Mouse (Mus musculus): Measurements from ENCODE around the gene Khdc1b. TPM values are rescaled to one million over a fixed set of nuclear protein-coding genes. Genes with fewer than 3 reads are reported as not detected.

Khdc1b gene
- total and polyA plus RNA-seq, 2 experiments from 2014 or later: not detected

GRCm38 (mm10) chr1:21428079-21428478, 44.7 kb downstream of the Khdc1b start:
- no peak for ATAC-seq
- no peak for DNase-seq (ENCODE audit: low spot score)
- no peak for TF ChIP-seq CTCF (IDR thresholded peaks at IDR 0.05; ENCODE audit: low read depth)
- H3K9me3 ChIP-seq (ENCODE audit: low read length): no peaks in the 10 kb centered on the region
- H3K4me3 ChIP-seq (ENCODE audit: low read length): no peak overlapping the region
- WGBS: 53% methylated on average over 4 of the region's 4 CpGs
- H3K36me3 ChIP-seq (ENCODE audit: insufficient read depth, low read length): no peaks in the 10 kb centered on the region
- no peaks in the 10 kb centered on the region for H3K4me1 ChIP-seq (ENCODE audit: insufficient read depth, low read length)
- H3K27me3 ChIP-seq (ENCODE audit: insufficient read depth, low read length): no peaks in the 10 kb centered on the region
- no peak overlapping the region for H3K4me2 ChIP-seq (ENCODE audit: low read depth, low read length)
- no peak overlapping the region for H3K27ac ChIP-seq
- no peak overlapping the region for H3K9ac ChIP-seq (replicated peaks; ENCODE audit: low read length)

DNA sequence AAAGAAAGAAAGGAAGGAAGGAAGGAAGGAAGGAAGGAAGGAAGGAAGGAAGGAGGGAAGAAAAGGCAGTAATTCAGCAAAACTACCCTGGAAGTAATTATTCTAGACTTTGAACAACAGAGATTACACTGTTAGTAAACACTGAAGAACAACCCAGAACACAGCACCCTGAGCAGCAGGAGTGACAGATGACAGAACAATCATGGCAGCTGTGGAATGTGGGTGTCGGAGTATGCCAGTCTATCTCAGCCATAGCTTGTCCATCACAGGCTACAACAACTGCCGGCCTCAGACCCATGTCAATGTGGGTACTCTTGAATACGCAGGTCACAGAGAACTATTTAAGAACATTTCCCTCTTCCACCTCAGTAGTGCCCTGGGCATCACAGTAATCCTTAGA, 48.3 kb downstream of the Khdc1b start:
- Histone ChIP-seq H3K36me3 (ENCODE audit: insufficient read depth, low read length) (no peaks in the 10 kb centered on the region), H3K27ac (no peak overlapping the region), H3K9me3 (ENCODE audit: low read length) (no peaks in the 10 kb centered on the region), H3K4me1 (ENCODE audit: insufficient read depth, low read length) (no peaks in the 10 kb centered on the region), H3K9ac (replicated peaks; ENCODE audit: low read length) (no peak overlapping the region), H3K4me3 (ENCODE audit: low read length) (no peak overlapping the region), H3K27me3 (ENCODE audit: insufficient read depth, low read length) (no peaks in the 10 kb centered on the region), H3K4me2 (ENCODE audit: low read depth, low read length) (no peak overlapping the region)
- ATAC-seq: no peak
- TF ChIP-seq CTCF (IDR thresholded peaks at IDR 0.05; ENCODE audit: low read depth): no peak
- no peak for DNase-seq (ENCODE audit: low spot score)
- WGBS: 87% methylated on average over 3 of the region's 3 CpGs

GRCm38 (mm10) chr1:21434853-21435252, 51.5 kb downstream of the Khdc1b start:
- no peak for DNase-seq (ENCODE audit: low spot score)
- H3K4me2 ChIP-seq (ENCODE audit: low read depth, low read length): no peak overlapping the region
- 61% methylated on average over 3 of the region's 3 CpGs for WGBS

More at GRCm38 (mm10) chr1:21434853-21435252, 51.5 kb downstream of the Khdc1b start:
- Histone ChIP-seq H3K27ac (no peak overlapping the region), H3K4me3 (ENCODE audit: low read length) (no peak overlapping the region), H3K9me3 (ENCODE audit: low read length) (no peaks in the 10 kb centered on the region), H3K4me1 (ENCODE audit: insufficient read depth, low read length) (no peaks in the 10 kb centered on the region), H3K27me3 (ENCODE audit: insufficient read depth, low read length) (no peaks in the 10 kb centered on the region), H3K36me3 (ENCODE audit: insufficient read depth, low read length) (no peaks in the 10 kb centered on the region), H3K9ac (replicated peaks; ENCODE audit: low read length) (no peak overlapping the region)
- ATAC-seq: no peak
- no peak for TF ChIP-seq CTCF (IDR thresholded peaks at IDR 0.05; ENCODE audit: low read depth)

Other genes with a start within 250 kb of the Khdc1b start
- gene Tmem14a, start 165.0 kb upstream of the Khdc1b start, total RNA-seq (2014; rRNA removed): 16.9 and 18.7 TPM in 2 replicates
- 26.5 and 27.8 TPM in 2 replicates for gene Tmem14a, start 165.0 kb upstream of the Khdc1b start, polyA plus RNA-seq (2015; fragmentation: Nextera tagmentation; extraction: Ambion mirVana)
- 0.31 and 0.40 TPM in 2 replicates for gene Gsta3, start 143.0 kb upstream of the Khdc1b start, total RNA-seq (2014; rRNA removed)
- gene Gsta3, start 143.0 kb upstream of the Khdc1b start, polyA plus RNA-seq (2015; fragmentation: Nextera tagmentation; extraction: Ambion mirVana): 0.74 and 0.78 TPM in 2 replicates
- gene Khdc1a, start 33.9 kb upstream of the Khdc1b start, total RNA-seq (2014; rRNA removed): not detected in 2 replicates
- not detected in 2 replicates for gene Khdc1a, start 33.9 kb upstream of the Khdc1b start, polyA plus RNA-seq (2015; fragmentation: Nextera tagmentation; extraction: Ambion mirVana)
- not detected in 2 replicates for gene Khdc1c, start 15.2 kb upstream of the Khdc1b start, total RNA-seq (2014; rRNA removed)
- gene Khdc1c, start 15.2 kb upstream of the Khdc1b start, polyA plus RNA-seq (2015; fragmentation: Nextera tagmentation; extraction: Ambion mirVana): not detected in 2 replicates

All from hindbrain, postnatal 0 days (tissue).